Mouse (Mus musculus): Measurements from ENCODE around the gene Camta1. TPM values are rescaled to one million over a fixed set of nuclear protein-coding genes. Genes with fewer than 3 reads are reported as not detected.

The Camta1 gene
- polyA plus RNA-seq, 1 experiment = 27.1 TPM

- Histone ChIP-seq H3K4me3 (ENCODE audit: control insufficient read depth, insufficient read depth, low read length) (no peak overlapping the region), H3K27ac (ENCODE audit: control insufficient read depth, insufficient read depth, low read length) (no peak overlapping the region), H3K36me3 (ENCODE audit: control insufficient read depth, insufficient read depth, low read length) (no peaks in the 10 kb centered on the region), H3K4me1 (replicated peaks; ENCODE audit: control insufficient read depth, insufficient read depth, low read length) (peaks cover 9% of the 10 kb centered on the region; the same call in 1 of the 2 replicates), H3K27me3 (ENCODE audit: control insufficient read depth, insufficient read depth, low read length) (no peaks in the 10 kb centered on the region)
- no peak for TF ChIP-seq POLR2A (IDR thresholded peaks at IDR 0.05; ENCODE audit: control insufficient read depth, extremely low read depth, insufficient read depth, low read length, poor library complexity)
- TF ChIP-seq CTCF (IDR thresholded peaks at IDR 0.05; ENCODE audit: borderline replicate concordance, control insufficient read depth, extremely low read depth, insufficient read depth, low read length, poor library complexity) = no peak
- 67% methylated on average over 7 of the region's 7 CpGs for WGBS
- DNase-seq = no peak
Measured at GRCm38 (mm10) chr4:151710522-151710921, 151.2 kb downstream of the Camta1 start.

DNA sequence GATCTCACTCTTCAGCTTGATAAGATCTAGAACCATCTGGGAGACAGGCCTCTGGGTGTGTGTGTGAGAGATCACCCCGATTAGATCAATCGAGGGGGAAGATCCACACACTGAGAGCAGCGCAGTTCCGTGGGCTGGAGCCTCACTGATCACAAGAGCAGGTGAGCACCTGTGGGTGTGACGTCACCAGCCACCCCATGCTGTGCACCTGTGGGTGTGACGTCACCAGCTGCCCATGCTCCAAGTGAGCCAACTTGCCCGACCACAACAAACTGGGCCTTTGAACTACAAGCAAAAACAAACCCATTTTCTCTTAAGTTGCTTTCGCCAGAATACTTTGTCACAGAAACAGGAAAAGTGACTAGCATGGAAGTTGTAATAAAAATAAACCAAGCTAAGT lies 152.4 kb downstream of the Camta1 start:
- Histone ChIP-seq H3K4me3 (ENCODE audit: control insufficient read depth, insufficient read depth, low read length) (no peak overlapping the region), H3K4me1 (replicated peaks; ENCODE audit: control insufficient read depth, insufficient read depth, low read length) (peaks cover 9% of the 10 kb centered on the region; the same call in 1 of the 2 replicates), H3K27ac (ENCODE audit: control insufficient read depth, insufficient read depth, low read length) (no peak overlapping the region), H3K27me3 (ENCODE audit: control insufficient read depth, insufficient read depth, low read length) (no peaks in the 10 kb centered on the region), H3K36me3 (ENCODE audit: control insufficient read depth, insufficient read depth, low read length) (no peaks in the 10 kb centered on the region)
- WGBS = 21% methylated on average over 8 of the region's 8 CpGs
- TF ChIP-seq POLR2A (IDR thresholded peaks at IDR 0.05; ENCODE audit: control insufficient read depth, extremely low read depth, insufficient read depth, low read length, poor library complexity) = no peak
- TF ChIP-seq CTCF (IDR thresholded peaks at IDR 0.05; ENCODE audit: borderline replicate concordance, control insufficient read depth, extremely low read depth, insufficient read depth, low read length, poor library complexity) = no peak
- DNase-seq = peak; percentile 35

DNA sequence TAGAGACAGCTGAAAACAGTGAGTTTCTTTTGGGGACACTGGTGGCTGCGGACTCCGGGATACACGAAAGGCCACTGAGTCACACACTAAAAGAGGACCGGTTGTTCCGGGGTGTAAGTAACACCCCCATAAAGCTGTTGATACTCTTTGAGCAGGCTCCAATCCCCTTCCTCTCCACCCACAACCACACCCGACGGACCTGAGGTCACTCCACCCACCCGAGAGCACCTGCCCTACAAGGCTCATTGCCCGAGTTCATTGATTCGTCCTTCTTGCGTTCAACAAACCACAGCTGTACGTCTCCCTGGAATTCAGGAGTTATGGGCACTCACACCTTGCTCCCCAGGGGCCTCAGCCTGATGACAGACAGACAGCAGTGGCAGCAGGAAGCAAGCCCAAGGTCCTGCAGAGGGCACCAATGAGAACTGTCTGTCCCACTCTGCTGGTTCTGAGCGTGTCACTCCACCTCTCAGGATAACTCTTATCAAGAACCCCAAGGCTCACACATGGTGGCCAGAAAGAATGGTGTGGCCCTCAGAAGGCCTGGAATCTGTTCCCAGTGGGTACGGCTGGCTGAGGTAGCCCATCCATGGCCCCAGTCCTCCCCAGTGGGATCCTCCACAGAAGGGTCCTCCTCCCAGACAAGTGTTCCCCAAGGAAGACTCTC lies 158.5 kb downstream of the Camta1 start:
- no peaks in the 10 kb centered on the region for H3K36me3 ChIP-seq (ENCODE audit: control insufficient read depth, insufficient read depth, low read length)
- no peaks in the 10 kb centered on the region for H3K27me3 ChIP-seq (ENCODE audit: control insufficient read depth, insufficient read depth, low read length)
- DNase-seq = no peak
- H3K4me3 ChIP-seq (ENCODE audit: control insufficient read depth, insufficient read depth, low read length) = no peak overlapping the region
- no peaks in the 10 kb centered on the region for H3K4me1 ChIP-seq (replicated peaks; ENCODE audit: control insufficient read depth, insufficient read depth, low read length)
- no peak for TF ChIP-seq POLR2A (IDR thresholded peaks at IDR 0.05; ENCODE audit: control insufficient read depth, extremely low read depth, insufficient read depth, low read length, poor library complexity)
- no peak for TF ChIP-seq CTCF (IDR thresholded peaks at IDR 0.05; ENCODE audit: borderline replicate concordance, control insufficient read depth, extremely low read depth, insufficient read depth, low read length, poor library complexity)
- WGBS = 88% methylated on average over 14 of the region's 14 CpGs
- no peak overlapping the region for H3K27ac ChIP-seq (ENCODE audit: control insufficient read depth, insufficient read depth, low read length)

DNA sequence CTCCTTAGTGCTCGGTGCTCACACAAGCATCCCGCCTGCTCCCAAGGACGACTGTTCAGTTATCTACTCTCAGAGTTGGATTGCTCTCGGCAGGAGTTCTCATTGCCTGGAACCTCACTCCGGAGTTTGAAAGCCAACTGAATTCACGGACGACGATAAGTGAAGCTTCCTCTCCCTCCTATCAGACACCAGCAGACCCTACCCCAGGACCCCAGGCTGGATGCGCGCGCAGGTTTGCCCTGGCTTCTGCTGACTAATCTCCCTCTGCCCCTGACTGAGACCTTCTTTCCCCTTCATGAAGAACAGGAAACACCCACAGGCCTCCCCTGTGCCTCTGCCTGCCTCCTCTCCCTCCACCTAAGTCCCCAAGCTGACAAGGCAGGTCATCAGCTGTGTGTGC lies 159.2 kb downstream of the Camta1 start:
- no peak for DNase-seq
- H3K27me3 ChIP-seq (ENCODE audit: control insufficient read depth, insufficient read depth, low read length) = no peaks in the 10 kb centered on the region
- no peak for TF ChIP-seq CTCF (IDR thresholded peaks at IDR 0.05; ENCODE audit: borderline replicate concordance, control insufficient read depth, extremely low read depth, insufficient read depth, low read length, poor library complexity)
- no peak for TF ChIP-seq POLR2A (IDR thresholded peaks at IDR 0.05; ENCODE audit: control insufficient read depth, extremely low read depth, insufficient read depth, low read length, poor library complexity)
- no peak overlapping the region for H3K4me3 ChIP-seq (ENCODE audit: control insufficient read depth, insufficient read depth, low read length)
- no peaks in the 10 kb centered on the region for H3K36me3 ChIP-seq (ENCODE audit: control insufficient read depth, insufficient read depth, low read length)
- H3K4me1 ChIP-seq (replicated peaks; ENCODE audit: control insufficient read depth, insufficient read depth, low read length) = no peaks in the 10 kb centered on the region
- no peak overlapping the region for H3K27ac ChIP-seq (ENCODE audit: control insufficient read depth, insufficient read depth, low read length)
- 95% methylated on average over 11 of the region's 11 CpGs for WGBS

DNA sequence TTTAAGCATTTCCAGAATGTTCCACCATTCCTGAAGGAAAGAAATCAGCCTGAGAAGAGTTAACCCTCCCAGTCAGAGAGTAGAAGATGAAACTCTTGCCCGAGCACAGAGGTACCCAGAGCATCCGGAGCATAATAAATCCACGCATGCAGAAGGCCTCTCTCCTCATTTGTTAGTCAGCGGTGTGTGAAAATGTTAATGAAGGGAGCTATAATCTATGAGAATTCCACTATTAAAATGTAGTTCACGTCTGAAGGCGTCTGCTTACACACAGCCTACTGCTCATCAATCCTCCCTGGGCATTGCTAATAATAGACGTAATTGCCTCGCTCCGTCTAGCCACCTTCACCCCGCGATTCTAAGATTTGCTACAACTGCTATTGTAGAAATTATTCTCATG lies 165.7 kb downstream of the Camta1 start:
- DNase-seq = no peak
- H3K27ac ChIP-seq (ENCODE audit: control insufficient read depth, insufficient read depth, low read length) = no peak overlapping the region
- H3K4me1 ChIP-seq (replicated peaks; ENCODE audit: control insufficient read depth, insufficient read depth, low read length) = no peaks in the 10 kb centered on the region
- TF ChIP-seq POLR2A (IDR thresholded peaks at IDR 0.05; ENCODE audit: control insufficient read depth, extremely low read depth, insufficient read depth, low read length, poor library complexity) (no peak), CTCF (IDR thresholded peaks at IDR 0.05; ENCODE audit: borderline replicate concordance, control insufficient read depth, extremely low read depth, insufficient read depth, low read length, poor library complexity) (no peak)
- WGBS = 94% methylated on average over 11 of the region's 11 CpGs
- H3K36me3 ChIP-seq (ENCODE audit: control insufficient read depth, insufficient read depth, low read length) = no peaks in the 10 kb centered on the region
- no peaks in the 10 kb centered on the region for H3K27me3 ChIP-seq (ENCODE audit: control insufficient read depth, insufficient read depth, low read length)
- H3K4me3 ChIP-seq (ENCODE audit: control insufficient read depth, insufficient read depth, low read length) = no peak overlapping the region

- WGBS = 96% methylated on average over 7 of the region's 7 CpGs
- no peak for DNase-seq
- Histone ChIP-seq H3K4me1 (replicated peaks; ENCODE audit: control insufficient read depth, insufficient read depth, low read length) (no peaks in the 10 kb centered on the region), H3K36me3 (ENCODE audit: control insufficient read depth, insufficient read depth, low read length) (no peaks in the 10 kb centered on the region), H3K4me3 (ENCODE audit: control insufficient read depth, insufficient read depth, low read length) (no peak overlapping the region), H3K27ac (ENCODE audit: control insufficient read depth, insufficient read depth, low read length) (no peak overlapping the region), H3K27me3 (ENCODE audit: control insufficient read depth, insufficient read depth, low read length) (no peaks in the 10 kb centered on the region)
- TF ChIP-seq CTCF (IDR thresholded peaks at IDR 0.05; ENCODE audit: borderline replicate concordance, control insufficient read depth, extremely low read depth, insufficient read depth, low read length, poor library complexity) (no peak), POLR2A (IDR thresholded peaks at IDR 0.05; ENCODE audit: control insufficient read depth, extremely low read depth, insufficient read depth, low read length, poor library complexity) (no peak)
Measured at GRCm38 (mm10) chr4:151694531-151694930, 167.1 kb downstream of the Camta1 start.

GRCm38 (mm10) chr4:151694047-151694446 lies 167.6 kb downstream of the Camta1 start:
- no peaks in the 10 kb centered on the region for H3K4me1 ChIP-seq (replicated peaks; ENCODE audit: control insufficient read depth, insufficient read depth, low read length)
- H3K27me3 ChIP-seq (ENCODE audit: control insufficient read depth, insufficient read depth, low read length) = no peaks in the 10 kb centered on the region
- H3K27ac ChIP-seq (ENCODE audit: control insufficient read depth, insufficient read depth, low read length) = no peak overlapping the region
- no peak for TF ChIP-seq POLR2A (IDR thresholded peaks at IDR 0.05; ENCODE audit: control insufficient read depth, extremely low read depth, insufficient read depth, low read length, poor library complexity)
- no peak for TF ChIP-seq CTCF (IDR thresholded peaks at IDR 0.05; ENCODE audit: borderline replicate concordance, control insufficient read depth, extremely low read depth, insufficient read depth, low read length, poor library complexity)
- 91% methylated on average over 3 of the region's 3 CpGs for WGBS
- no peak overlapping the region for H3K4me3 ChIP-seq (ENCODE audit: control insufficient read depth, insufficient read depth, low read length)
- H3K36me3 ChIP-seq (ENCODE audit: control insufficient read depth, insufficient read depth, low read length) = no peaks in the 10 kb centered on the region
- DNase-seq = peak; percentile 16
